Mouse (Mus musculus) v-Abl transformed pro-B cells (cell line): ENCODE results near the gene Gm20388.

ENCODE experiments used
- in situ Hi-C, 2 experiments: fragments of 400-800 bp; cut with MboI; formaldehyde crosslinking; loops; one replicate each; pipeline ENCODE4 v1.15.1; 2025; ENCODE audit not compliant: unreplicated experiment in 2 of 2

Gm20388 gene

DNA sequence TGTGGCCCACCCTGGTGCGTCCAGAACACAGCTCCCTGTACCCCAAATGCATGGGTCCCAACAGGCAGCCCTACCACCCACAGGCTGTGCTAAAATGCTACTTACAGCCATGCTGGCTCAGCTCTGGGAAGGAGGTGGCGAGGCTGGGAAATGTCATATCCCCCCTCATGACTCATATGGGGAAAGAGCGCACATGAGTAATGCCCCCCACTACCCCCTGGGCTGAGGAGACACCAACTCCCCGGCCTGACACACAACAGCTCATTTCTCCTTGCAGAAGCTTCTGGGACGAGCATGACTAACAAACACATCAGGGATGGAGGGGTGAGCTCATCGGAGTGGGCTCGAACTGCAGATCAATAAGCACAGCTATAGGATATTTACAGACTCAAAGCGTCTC is 155.0 kb downstream of the Gm20388 start:
- in situ Hi-C loops, result loop anchor here in 1 of 2 experiments (10.0 kb wide), 2 partner anchors 291 to 381 kb away; partner anchors contain the start of gene Tldc1

DNA sequence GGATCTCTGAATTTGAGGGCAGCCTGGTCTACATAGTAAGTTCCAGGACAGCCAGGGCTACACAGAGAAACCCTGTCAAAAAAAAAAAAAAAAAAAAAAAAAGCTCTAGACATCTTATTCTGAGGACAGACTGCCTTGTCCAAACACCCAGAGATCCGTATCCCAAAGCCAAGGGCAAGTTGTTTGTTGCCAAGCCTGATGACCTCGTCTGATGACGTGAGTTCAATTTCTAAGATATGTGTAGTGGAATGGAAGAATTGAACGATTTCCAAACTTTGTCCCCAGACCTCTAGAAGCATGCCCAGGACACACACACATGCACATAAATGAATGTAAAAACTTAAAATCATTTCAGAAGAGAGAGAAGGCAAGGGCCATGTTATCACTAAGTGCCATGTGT is 155.6 kb downstream of the Gm20388 start:
- in situ Hi-C loops, result loop anchor here in 1 of 2 experiments (10.0 kb wide), 2 partner anchors 291 to 381 kb away; partner anchors contain the start of gene Tldc1

DNA sequence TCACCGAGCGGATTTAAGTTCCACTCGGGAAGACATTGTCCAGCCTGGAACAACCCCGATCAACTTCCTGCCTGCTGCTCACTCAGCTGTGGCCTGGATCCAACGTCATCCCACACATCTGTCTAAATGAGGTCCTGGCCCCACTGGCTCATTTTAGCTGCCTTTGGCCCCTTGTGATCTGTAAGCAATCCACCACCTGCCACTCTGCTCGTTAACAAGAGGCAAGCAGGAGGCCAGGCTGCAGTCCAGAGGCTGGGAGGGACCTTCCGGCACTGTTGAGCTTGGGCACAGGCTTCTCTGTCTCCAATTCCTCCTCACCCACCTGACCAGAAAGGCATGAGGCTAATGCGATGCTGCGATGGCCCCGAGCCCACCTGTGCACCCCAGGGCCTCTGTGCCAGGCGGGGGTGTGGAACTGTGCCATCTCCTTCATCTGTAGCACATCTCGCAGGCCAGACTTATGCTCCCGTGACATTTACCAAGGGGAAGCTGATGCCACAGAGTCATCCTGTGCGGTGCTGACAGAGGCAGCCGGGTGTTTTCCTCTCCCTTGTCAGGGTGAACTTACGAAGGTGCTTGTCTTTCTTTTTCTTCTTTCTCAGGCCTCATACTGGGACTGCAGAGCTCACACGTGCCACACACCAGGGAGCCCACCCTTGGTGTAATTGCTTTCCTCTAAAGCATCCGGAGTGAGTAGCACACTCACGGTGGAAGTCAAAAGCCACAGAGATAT is 157.5 kb downstream of the Gm20388 start:
- in situ Hi-C loops, result loop anchor here in 1 of 2 experiments (10.0 kb wide), 2 partner anchors 293 to 383 kb away; partner anchors contain the start of gene Tldc1

DNA sequence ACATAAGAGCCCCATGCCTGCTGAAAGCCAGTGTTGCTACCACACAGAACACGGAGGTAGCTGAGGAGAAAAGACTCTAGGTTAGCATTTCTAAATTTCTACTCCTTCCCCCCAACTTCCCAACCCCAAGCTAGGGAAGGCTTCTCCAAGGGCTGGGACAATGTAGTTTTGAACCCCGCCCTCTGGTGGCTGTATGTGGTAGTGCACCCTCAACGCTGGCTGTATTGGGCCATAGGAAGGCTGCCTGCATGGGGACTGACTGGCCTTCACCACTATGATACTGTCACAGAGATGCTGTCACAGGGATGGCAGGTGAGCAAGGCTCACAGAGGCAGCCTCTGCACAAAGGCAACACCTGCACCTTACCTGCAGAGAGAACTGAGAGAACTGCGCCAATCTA is 161.0 kb downstream of the Gm20388 start:
- in situ Hi-C loops, result loop anchor here in 1 of 2 experiments (10.0 kb wide), 1 partner anchor 387 kb away; no protein-coding TSS in a partner anchor

DNA sequence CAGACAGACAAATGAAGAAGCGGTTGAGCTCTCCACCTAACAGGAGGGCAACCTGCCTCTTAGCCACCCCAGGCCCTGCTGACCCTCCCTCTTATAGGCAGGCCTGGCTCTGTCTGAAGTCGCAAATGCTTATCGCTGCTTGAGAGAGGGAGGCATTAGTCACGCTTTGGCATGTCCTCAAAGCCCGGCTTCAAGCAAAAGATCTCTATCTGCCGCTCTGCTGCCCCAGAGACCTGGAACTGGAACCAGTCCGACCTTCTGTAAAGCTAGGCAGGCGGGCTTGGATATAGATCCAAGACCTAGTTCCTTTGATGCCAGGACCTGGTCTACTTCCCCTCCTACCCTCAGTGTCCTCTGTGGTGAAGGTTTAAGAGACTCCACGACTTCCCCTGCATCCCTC is 161.6 kb downstream of the Gm20388 start:
- in situ Hi-C loops, result loop anchor here in 1 of 2 experiments (10.0 kb wide), 1 partner anchor 387 kb away; no protein-coding TSS in a partner anchor

DNA sequence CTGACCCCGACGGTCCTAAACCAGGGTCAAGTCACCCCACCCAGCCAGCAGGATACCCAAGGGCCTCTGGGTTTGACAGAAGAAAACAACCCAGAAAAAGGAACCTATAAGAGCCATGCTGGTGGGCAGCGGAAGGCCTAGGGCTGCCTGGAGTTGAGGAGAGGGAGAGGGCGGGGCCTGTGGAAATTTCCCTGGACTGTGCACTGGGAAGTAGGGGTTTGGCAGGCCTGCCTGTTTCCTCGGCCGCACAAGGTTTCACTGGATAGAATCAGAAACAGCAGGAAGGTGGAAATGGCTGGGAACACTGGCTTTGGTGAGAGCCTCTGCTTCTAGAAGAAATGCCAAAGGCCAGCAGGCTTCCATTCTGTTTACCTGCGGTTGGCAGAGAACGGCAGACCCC is 162.2 kb downstream of the Gm20388 start:
- in situ Hi-C loops, result loop anchor here in 1 of 2 experiments (10.0 kb wide), 1 partner anchor 388 kb away; no protein-coding TSS in a partner anchor

DNA sequence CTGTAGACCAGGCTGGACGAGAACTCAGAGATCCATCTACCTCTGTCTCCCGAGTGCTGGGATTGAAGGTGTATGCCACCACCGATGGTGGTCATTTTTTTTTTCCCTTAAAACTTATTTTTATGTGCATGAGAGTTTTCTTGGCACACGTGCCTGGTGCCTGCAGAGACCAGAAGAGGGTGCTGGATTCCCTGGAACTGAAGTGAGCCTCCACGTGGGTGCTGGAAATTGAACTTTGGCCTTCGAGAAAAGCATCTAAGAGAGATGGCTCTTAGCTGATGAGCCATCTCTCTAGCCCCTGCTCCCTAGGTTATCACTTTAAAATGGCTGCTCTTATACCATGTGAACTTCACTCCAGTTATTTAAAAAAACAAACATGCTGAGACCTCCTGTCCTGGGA is 163.9 kb downstream of the Gm20388 start:
- in situ Hi-C loops, result loop anchor here in 1 of 2 experiments (10.0 kb wide), 1 partner anchor 390 kb away; no protein-coding TSS in a partner anchor

DNA sequence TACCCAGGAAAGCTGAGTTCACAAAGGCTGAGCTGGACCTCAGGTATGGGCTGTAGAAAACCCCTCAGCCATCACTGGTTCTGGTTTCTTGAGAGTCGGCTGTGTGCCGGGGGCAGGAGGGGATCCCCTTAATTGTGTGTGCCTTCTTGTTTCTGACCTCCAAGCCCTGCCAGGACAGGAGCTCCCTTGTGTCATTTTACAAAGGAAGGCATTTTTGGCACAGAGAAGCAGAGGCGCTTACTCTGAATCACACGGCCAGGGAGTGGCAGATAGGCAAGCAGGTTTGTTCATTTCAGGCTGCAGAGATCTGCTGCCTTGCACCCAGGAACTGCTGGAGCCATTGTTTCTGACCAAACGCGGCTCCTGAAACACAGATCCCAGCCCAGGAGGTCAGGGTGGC is 164.7 kb downstream of the Gm20388 start:
- in situ Hi-C loops, result loop anchor here (5.0 to 10.0 kb wide), 2 partner anchors 128 to 391 kb away; no protein-coding TSS in a partner anchor

DNA sequence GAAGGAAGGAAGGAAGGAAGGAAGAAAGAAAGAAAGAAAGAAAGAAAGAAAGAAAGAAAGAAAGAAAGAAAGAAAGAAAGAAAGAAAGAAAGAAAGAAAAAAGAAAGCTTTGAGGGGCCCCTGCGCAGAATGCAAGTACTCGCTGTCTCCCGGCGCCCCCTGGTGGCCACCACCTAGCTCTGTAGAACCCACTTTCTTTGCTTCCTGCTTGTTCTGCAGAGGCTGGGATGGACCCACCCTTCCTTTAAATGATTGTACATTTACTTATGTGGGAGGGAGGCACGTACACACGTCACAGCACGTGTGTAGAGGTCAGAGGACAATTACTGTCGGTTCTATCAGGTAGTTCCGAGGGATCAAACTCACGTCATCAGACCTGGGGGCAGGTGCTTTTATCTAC is 167.4 kb downstream of the Gm20388 start:
- in situ Hi-C loops, result loop anchor here (5.0 to 10.0 kb wide), 2 partner anchors 131 to 393 kb away; no protein-coding TSS in a partner anchor

DNA sequence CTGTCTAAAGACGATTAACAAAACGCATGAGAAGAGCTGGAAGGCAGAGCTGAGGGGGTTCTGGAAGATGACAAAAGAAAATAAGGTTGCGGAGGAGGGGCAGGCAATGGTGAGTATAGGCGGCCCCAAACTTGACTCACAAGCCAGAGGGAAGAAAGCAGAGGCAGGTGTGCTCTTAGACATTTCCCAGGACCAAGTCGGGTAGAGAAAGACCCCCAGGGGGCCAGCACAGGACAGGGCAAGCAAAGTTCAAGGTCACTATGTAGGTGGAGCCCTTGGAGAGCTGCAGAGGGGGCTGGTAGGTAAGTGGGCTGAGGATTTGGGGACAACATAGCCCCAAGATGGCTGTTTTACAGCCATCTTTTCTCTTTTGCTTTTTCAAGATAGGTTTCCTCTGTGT is 168.7 kb downstream of the Gm20388 start:
- in situ Hi-C loops, result loop anchor here (5.0 to 10.0 kb wide), 2 partner anchors 132 to 395 kb away; no protein-coding TSS in a partner anchor

DNA sequence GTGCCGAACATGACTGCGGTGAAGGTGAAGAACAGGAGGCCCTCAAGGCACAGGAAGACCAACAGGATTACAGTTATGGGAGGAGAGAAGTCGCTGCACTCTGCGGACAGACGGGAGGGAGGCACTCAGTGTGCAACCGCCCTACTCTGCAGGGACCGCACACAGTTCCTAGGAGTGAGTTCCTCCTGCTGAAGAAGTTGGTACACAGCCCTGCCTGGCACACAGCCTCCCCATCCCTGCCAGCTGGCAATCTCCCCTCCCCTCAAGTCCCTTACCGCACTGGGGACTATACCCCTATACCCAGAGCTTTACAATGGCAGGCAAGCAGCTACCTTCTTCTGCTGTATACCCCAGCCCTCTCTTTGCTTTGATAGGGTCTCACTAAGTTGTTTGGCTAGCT is 172.6 kb downstream of the Gm20388 start:
- in situ Hi-C loops, result no loop called here

DNA sequence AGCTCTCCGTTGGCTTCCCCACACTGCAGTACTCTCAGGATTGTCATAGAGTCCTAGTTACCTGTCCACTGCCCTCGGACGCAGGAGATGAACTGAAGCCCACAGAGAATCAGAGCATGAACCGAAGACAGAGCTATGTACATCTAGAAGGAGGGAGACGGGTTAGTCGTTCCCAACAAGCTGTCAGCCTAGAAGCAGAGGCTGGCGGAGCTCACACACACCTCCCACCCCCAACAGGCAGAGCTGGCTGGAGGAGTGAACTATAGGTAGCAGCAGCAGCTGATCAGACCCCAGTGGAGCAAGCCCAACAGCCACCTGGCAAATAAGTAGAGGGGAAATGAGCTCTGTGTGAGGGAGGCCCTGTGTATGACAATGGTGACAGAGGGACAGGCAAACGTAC is 174.1 kb downstream of the Gm20388 start:
- in situ Hi-C loops, result no loop called here

DNA sequence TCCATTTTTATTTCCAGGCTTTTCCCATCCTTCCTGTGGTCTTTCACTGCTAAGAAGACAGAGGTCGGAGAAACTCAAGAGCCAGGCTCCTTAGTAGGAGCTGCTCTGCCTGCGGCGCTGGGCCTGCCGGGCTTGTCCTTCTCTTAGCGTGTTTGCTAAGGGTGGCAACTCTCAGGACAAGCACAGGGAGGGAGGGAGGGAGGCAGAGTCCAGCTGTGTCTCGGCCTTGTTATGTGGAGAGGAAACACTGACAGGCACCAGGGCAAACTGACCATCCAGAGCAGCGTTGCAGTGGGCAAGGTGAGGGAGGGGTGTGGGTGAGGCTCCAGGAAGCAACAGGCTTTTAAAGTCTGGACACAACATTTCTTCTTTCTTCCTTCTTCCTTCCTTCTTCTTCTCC is 178.9 kb downstream of the Gm20388 start:
- in situ Hi-C loops, result no loop called here

DNA sequence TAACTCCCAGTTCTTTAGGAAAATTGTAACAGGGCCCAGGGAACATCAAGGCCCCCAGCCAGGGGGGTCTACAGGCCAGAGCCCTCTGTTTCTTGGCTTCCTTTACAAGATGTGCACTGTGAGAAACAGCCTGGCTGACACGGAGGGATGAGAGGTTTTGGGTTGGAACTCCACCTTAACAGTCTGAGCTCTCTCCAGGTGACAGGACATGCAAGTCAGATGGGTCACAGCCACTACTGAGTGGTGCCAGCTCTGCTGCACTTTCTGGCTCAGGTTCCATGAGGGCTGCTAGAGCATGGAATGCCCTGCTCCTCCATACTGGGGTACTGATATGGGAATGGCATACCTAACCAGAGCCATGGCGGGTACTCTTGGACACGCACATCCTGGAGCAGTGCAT is 180.4 kb downstream of the Gm20388 start:
- in situ Hi-C loops, result no loop called here

DNA sequence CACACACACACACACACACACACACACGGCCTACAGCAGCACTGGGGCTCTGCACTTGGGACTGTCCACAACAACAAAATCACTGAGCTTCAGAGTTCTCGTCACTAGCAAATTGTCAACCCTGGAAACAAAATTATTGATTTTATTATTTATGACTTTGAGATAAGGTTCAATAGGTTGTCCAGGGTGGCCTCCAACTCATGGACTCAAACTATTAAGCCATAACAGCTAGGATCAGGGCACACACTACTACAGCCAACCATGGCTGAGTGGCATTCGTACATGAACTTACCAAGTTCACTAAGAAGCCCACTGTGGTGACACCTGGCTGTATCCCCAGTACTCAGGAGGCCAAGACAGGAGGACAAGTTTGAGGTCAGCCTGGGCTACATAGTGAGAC is 182.5 kb downstream of the Gm20388 start:
- in situ Hi-C loops, result no loop called here

DNA sequence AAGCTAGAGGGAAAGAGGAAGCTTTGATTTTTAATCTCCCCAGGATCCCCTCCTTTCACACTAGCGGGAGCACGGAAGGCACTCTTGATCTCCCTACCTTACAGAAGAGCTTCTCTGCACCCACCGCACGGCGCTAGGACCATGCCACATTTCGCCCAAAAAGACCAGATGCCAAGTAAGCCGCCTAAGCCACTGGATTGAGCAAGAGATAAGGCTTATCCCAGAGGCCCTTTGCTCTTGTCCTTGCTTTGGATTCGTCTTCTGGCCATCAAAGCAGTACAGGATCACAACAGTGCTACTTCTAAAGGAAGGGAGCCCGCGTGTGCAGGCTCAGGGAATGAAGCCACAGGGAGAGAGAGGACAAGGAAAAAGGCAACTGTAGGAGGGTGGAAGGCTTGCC is 184.2 kb downstream of the Gm20388 start:
- in situ Hi-C loops, result no loop called here

DNA sequence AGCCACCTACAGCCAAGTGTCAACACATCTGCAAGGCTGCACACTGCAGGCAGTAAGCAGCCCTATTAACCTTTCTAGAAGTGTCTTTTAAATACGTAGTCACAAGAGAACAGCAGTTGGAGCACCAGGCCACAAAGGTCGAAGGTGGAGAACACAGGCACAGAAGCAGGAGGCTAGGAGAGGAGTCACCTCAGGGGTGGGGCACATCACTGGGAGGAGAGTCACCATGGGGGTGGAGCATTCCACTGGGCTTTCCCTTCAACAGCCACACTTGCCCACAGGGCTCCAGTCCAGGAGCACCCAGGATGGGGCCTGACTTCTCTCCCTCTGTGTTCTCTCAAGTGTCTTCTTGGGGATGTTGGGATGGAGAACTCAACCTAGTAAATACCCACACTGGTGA is 185.8 kb downstream of the Gm20388 start:
- in situ Hi-C loops, result no loop called here

DNA sequence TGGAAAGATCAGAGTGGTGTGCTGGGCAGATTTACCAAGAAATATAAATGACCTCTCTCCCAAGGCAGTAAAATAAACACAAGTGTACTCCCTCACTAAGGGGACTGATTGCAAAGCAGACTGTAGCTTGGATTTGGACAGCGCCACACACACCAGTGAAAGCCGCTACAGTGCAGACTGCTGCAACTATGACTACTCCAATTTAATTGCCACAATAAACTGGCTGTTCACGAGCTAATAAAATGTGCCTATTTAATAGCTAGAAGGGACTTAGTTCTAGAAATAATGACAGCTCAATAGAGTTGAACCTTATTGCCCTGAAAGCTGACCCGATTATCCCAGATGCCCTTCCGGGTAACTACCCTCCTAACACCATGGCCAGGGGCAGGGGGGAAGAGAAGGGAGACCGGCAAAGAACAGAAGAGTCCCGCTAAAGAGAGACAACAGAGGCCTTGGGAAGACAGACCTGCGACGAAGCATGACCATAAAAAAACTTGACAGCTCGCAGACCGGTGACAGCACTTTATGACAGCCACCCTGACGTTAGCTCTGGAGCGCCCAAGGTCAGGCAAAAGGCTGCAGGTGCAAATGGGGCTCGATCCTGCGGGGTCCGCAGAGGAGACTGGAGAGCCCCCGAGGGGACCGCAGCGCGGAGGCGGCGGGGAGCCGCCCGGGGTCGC is 189.9 kb downstream of the Gm20388 start:
- in situ Hi-C loops, result no loop called here

DNA sequence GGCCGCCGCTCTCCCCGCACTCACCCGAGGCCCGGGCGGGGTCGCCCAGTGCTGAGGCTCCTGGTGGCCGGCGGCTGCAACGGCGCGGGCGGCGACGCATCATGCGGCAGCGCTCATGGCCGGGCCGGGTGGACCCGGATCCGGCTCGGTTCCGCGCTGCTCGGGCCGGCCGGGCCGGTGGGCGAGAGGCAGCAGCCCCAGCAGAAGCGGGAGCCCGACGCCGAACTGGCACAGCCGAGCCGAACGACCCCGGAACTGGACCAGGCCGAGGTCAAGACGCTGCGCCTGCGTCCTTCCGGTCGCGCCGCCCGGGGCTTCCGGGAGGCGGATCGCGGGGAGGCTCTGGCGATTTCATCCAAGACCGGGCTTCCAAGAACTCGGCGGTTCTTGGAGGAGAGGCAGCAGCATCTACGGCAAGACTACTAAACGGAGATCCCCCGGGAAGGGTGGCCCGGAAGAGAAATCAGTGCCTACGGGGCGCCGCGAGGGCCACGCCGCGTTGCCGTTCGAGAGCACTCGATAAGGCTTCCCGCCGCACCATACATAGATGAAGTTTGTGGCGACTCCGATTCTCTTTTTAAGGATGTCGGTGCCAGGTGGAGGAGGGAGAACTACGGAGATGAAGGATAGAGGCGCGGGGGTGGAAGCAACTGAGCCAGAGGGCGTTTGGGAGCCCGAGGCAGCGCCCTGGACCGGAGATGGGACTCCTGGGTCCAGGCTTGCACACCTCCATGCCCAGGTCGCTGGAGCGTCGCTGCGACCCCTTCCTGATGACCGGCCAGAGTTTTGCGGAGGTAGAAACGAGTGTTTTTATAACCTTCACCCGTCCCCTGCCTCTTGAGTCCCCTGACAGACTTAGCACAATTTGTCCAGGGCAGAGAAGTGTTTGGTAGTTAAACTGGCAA is 190.7 kb downstream of the Gm20388 start, which contains the start of gene Zdhhc7:
Gene Zdhhc7 (minus strand): TSS at position 415 of the 905 bp plus-strand sequence.
- in situ Hi-C loops, result no loop called here

DNA sequence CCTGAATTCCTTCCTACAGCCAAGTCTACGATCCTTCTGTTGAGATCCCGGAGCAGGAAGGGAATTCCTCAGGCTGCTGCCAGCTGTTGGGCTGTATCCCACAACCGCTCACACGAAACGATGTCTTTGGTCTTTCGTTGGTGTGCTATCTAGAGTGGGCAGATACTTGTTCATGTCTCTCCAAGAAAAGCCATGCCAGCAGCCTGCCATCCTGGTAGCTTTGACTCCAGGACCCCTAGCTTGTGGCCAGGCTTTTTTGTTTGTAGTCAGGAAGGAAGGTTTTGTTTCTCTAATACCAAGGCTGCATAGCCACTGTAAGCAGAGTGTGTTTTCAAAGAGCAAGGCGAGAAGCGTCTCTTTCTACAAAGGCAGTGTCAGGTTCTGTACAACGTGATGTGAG is 193.3 kb downstream of the Gm20388 start:
- in situ Hi-C loops, result no loop called here
